Mouse (Mus musculus) T-helper 17 cell (primary cell): ENCODE data around the gene Gm28308.

Source experiments
- in situ Hi-C, 2 experiments: fragments of 300-600 bp; cut with MboI, MseI; formaldehyde crosslinking; loops; 1 replicate in 1 of 2; 2 replicates in 1 of 2; pipeline ENCODE4 v1.15.1; 2025; ENCODE audit warnings: high pct_unique_total_duplicates in 2 of 2

Gene Gm28308

GRCm38 (mm10) chr6:52115899-52116298 is 97.2 kb downstream of the Gm28308 start:
- in situ Hi-C loops: no loop called here
